Mouse (Mus musculus) intestine, postnatal 0 days (tissue): Measurements from ENCODE around the gene Gm42742. TPM values are rescaled to one million over a fixed set of nuclear protein-coding genes. Genes with fewer than 3 reads are reported as not detected.

Source experiments
- ATAC-seq: fragments of 200-750 bp; cut with Nextera tagmentation; 2 replicates; pipeline ENCODE4 v1.8.0; 2017; ENCODE audit warnings: mild to moderate bottlenecking, moderate TSS enrichment, moderate library complexity
- H3K27ac ChIP-seq: fragments of 300-500 bp; sonication (generic); 2 replicates; pipeline ENCODE4 v1.5.1; 2014; ENCODE audit warnings: mild to moderate bottlenecking, low read depth, low read length, moderate library complexity
- H3K27me3 ChIP-seq: fragments of 300-500 bp; sonication (generic); replicated peaks from 2 replicates; pipeline ENCODE4 v1.6.1; 2014; ENCODE audit warnings: low read length, mixed read lengths; ENCODE audit not compliant: control insufficient read depth, insufficient read depth
- H3K36me3 ChIP-seq: fragments of 300-500 bp; sonication (generic); 2 replicates; pipeline ENCODE4 v1.6.1; 2014; ENCODE audit warnings: mild to moderate bottlenecking, moderate library complexity; ENCODE audit not compliant: control insufficient read depth, insufficient read depth
- H3K4me1 ChIP-seq: fragments of 300-500 bp; sonication (generic); replicated peaks from 2 replicates; pipeline ENCODE4 v1.6.1; 2014; ENCODE audit warnings: antibody characterized with exemption, low read length, mixed read lengths; ENCODE audit not compliant: control insufficient read depth, insufficient read depth
- H3K4me2 ChIP-seq: fragments of 300-500 bp; sonication (generic); replicated peaks from 2 replicates; pipeline ENCODE4 v1.6.1; 2014; ENCODE audit warnings: low read depth, mild to moderate bottlenecking, moderate library complexity
- H3K4me3 ChIP-seq: fragments of 300-500 bp; sonication (generic); 2 replicates; pipeline ENCODE4 v1.5.1; 2014; ENCODE audit warnings: low read depth, low read length
- H3K9ac ChIP-seq: fragments of 300-500 bp; sonication (generic); 2 replicates; pipeline ENCODE4 v1.6.1; 2014; ENCODE audit warnings: mild to moderate bottlenecking, low read depth, low read length
- H3K9me3 ChIP-seq: fragments of 300-500 bp; sonication (generic); 2 replicates; pipeline ENCODE4 v1.6.1; 2016; ENCODE audit warnings: mixed run types; ENCODE audit not compliant: control insufficient read depth
- CTCF ChIP-seq: sonication (generic); IDR thresholded peaks from 2 replicates; pipeline ENCODE4 v1.5.1; 2016; ENCODE audit warnings: low read depth, mild to moderate bottlenecking, control low read depth, antibody characterized with exemption, moderate library complexity
- WGBS: fragments of 180-500 bp; shearing (Covaris S2); extraction: QIAGEN DNeasy Blood & Tissue Kit; methylation state at CpG from one replicate; pipeline ENCODE4 v1.1.7; 2014; 5-methylcytosine and 5-hydroxymethylcytosine counted together
- polyA plus RNA-seq: library from polyadenylated mRNA; unstranded; fragments of >200 nt; fragmentation: Nextera tagmentation; extraction: Ambion mirVana; gene quantifications from 2 replicates; pipeline ENCODE4 v1.2.1, GENCODE M21; 2015

Gene Gm42742
- polyA plus RNA-seq, 1 experiment from 2014 or later = 15.7 TPM

DNA sequence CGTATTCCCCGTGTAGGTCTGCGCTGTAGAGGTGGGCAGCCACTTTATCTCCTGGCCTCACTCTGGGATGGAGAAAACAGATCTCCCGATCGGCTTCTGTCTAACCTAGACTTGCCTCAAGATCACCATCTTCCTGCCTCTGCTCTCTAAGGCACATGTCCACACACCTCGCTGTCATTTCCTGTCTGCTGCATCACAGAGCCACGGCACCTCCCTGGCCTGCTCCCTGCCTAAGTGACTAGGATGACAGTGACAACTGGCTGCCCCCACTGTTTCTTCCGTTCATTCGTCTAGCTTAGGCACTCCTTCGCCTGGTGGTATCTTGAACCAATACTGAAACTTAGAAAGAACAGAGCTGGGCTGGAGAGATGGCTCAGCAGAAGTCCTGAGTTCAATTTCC lies 21.3 kb downstream of the Gm42742 start:
- Histone ChIP-seq H3K4me3 (no peak overlapping the region), H3K9ac (no peak overlapping the region), H3K27me3 (no peaks in the 10 kb centered on the region), H3K36me3 (peaks cover 55% of the 10 kb centered on the region), H3K4me2 (no peak overlapping the region), H3K9me3 (no peaks in the 10 kb centered on the region), H3K27ac (no peak overlapping the region), H3K4me1 (no peaks in the 10 kb centered on the region; the same call in 1 of the 2 replicates)
- WGBS = 75% methylated on average over 10 of the region's 10 CpGs
- TF ChIP-seq CTCF = no peak
- no peak for ATAC-seq

DNA sequence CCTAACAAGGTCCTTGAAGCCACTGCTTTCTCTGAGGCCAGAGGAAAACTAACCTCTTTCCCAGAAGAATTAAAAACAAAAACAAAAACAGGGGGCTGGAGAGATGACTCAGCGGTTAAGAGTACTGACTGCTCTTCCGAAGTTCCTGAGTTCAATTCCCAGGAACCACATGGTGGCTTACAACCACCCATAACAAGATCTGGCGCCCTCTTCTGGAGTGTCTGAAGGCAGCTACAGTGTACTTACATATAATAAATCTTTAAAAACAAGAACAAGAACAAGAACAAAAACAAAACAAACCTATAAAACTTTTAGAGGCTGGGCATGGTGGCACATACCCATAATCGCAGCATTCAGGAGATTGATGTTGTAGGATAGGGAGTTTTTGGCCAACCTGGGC lies 24.4 kb downstream of the Gm42742 start:
- Histone ChIP-seq H3K9me3 (no peaks in the 10 kb centered on the region), H3K27me3 (no peaks in the 10 kb centered on the region), H3K9ac (no peak overlapping the region), H3K4me2 (no peak overlapping the region), H3K36me3 (peaks cover 69% of the 10 kb centered on the region), H3K4me1 (no peaks in the 10 kb centered on the region), H3K27ac (no peak overlapping the region), H3K4me3 (no peak overlapping the region)
- 82% methylated on average over 4 of the region's 4 CpGs for WGBS
- no peak for ATAC-seq
- TF ChIP-seq CTCF = peak; percentile 52

DNA sequence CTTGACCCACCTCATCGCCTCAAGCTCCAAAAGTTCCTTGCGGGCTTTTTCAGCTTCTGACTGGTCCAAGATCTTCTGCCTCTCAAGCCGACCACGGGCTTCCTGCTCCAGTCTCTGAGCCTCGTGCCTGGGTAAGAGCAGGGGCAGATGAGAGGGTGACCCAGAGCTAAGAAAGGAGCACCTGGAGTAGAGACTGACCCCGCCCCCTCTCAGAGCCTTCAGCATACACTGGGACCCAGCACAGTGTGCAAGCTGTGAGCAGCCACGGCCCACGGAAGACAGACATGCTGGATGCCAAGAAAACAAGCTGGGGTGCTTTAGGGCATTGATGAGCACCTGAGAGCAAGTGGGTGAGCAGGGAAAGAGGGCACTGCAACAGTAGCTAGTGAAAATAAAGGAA lies 32.1 kb downstream of the Gm42742 start:
- no peaks in the 10 kb centered on the region for H3K27me3 ChIP-seq
- TF ChIP-seq CTCF = no peak
- ATAC-seq = no peak
- no peaks in the 10 kb centered on the region for H3K4me1 ChIP-seq
- no peak overlapping the region for H3K27ac ChIP-seq
- no peak overlapping the region for H3K4me2 ChIP-seq
- H3K4me3 ChIP-seq = no peak overlapping the region
- H3K9ac ChIP-seq = no peak overlapping the region
- H3K9me3 ChIP-seq = no peaks in the 10 kb centered on the region
- WGBS = 69% methylated on average over 8 of the region's 8 CpGs
- peaks cover 47% of the 10 kb centered on the region for H3K36me3 ChIP-seq

DNA sequence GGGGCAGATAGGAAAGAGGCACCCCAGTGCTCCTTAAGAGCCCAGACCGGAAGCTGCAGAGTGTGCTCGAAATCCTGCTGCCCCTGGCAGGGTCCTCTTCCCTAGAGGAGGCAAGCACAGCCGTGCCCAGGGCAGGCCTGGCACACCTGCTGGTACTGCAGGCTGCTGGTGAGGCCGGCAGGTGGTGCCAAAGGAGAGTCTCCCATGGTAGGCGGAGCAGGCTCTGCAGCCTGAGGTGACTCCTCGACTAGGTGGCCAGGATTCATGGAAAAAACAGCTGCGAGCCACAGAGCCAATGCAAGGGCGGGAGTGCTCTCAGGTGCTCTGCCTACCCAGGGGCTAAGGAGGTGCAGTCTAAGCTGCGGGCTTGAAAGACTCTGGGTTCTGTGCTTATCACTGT lies 34.6 kb downstream of the Gm42742 start:
- Histone ChIP-seq H3K9me3 (no peaks in the 10 kb centered on the region), H3K4me2 (no peak overlapping the region), H3K36me3 (peaks cover 30% of the 10 kb centered on the region), H3K27me3 (no peaks in the 10 kb centered on the region), H3K4me1 (no peaks in the 10 kb centered on the region; the same call in 1 of the 2 replicates), H3K27ac (no peak overlapping the region), H3K9ac (no peak overlapping the region), H3K4me3 (no peak overlapping the region)
- peak; percentile 85 for TF ChIP-seq CTCF
- 35% methylated on average over 9 of the region's 9 CpGs for WGBS
- ATAC-seq = peak; percentile 75

DNA sequence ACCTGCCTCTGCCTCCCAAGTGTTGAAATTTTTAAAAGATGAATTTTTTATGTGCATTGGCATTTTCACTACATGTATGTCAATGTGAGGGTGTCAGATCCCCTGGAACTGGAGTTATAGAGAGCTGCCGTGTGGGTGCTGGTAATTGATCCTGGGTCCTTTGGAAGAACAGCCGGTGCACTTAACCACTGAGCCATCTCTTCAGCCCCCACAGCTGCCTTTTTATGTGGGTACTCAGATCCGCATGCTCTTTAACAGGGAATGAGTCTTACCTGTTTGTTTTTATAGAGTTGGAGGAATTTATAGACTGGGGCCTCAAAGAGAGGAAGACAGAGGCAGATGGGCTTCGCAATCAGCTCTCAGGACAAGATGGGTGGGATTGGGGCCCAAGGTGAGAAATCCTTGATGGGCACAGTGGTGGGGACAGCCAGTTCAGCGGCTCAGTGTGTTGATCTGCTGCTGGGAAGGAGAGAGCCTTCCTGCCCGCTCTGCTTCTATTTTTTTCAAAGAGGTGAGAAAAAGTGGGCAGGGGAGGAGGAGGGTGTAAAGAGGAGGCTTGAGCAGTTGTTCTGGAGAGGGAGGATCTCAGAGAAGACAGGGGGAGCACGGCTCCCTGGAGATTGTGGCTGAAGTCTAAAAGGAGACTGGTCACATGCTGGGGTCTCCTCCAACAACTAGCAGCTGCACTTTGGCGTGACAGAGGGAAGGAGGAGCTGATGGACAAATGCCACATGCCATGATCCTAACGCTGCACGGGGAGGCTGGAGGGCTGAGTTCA lies 36.0 kb downstream of the Gm42742 start:
- H3K9me3 ChIP-seq = no peaks in the 10 kb centered on the region
- H3K4me1 ChIP-seq = no peaks in the 10 kb centered on the region; the same call in 1 of the 2 replicates
- 52% methylated on average over 10 of the region's 10 CpGs for WGBS
- no peak for ATAC-seq
- H3K4me3 ChIP-seq = no peak overlapping the region
- no peak for TF ChIP-seq CTCF
- H3K27me3 ChIP-seq = no peaks in the 10 kb centered on the region
- H3K4me2 ChIP-seq = no peak overlapping the region
- H3K27ac ChIP-seq = no peak overlapping the region
- H3K9ac ChIP-seq = no peak overlapping the region
- H3K36me3 ChIP-seq = peaks cover 33% of the 10 kb centered on the region

DNA sequence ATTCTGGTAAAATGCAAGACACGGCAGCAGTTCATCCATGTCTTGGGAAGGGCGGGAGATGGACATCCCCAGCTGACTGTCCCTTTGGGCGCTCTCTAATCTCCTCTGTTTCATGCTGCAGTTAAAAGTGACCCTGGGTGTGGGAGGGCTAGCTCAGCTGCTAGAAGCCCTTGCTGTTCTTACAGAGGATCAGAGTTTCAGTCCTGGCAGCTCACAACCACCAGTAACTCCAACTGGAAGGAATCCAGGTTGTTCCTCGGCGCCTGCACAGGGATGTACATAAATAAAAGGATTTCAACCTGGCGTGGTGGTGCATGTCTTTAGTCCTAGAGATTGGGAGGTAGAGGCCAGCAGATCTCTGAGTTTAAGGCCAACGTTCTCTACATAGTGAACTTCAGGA lies 37.8 kb downstream of the Gm42742 start:
- peaks cover 33% of the 10 kb centered on the region for H3K36me3 ChIP-seq
- H3K27me3 ChIP-seq = no peaks in the 10 kb centered on the region
- H3K27ac ChIP-seq = no peak overlapping the region
- no peak for TF ChIP-seq CTCF
- no peak overlapping the region for H3K4me2 ChIP-seq
- H3K4me1 ChIP-seq = no peaks in the 10 kb centered on the region; the same call in 1 of the 2 replicates
- no peak overlapping the region for H3K9ac ChIP-seq
- H3K4me3 ChIP-seq = no peak overlapping the region
- WGBS = 84% methylated on average over 7 of the region's 7 CpGs
- no peak for ATAC-seq
- H3K9me3 ChIP-seq = no peaks in the 10 kb centered on the region
